In the genomic region with DNA sequence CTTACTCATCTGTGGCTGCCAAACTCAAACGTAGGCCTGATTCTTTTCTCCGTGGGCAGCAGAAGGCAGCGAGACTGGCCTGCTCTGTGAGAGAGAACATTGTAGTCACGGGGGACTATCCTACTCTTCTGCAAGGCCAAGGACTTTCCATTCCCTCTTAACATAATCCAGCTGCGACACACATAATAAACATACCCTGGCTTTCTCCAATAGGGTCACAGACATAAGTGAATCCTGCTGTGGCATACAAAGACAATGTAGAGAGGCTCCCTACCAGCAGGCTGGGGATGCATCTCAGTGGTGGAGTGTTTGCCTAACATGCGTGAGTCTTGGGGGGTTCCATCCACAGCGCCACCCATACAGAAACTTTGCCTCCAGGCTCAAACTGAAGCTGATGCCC, we compare ENCODE assay signal across 28 mouse cellular contexts. TPM values are rescaled to one million over a fixed set of nuclear protein-coding genes. Genes with fewer than 3 reads are reported as not detected.
DNase-seq lines count a peak whose midpoint lies in the region; ATAC-seq and TF ChIP-seq lines count a peak whose summit lies in the region.
"Had no signal": no experiment of that assay in that cellular context is flagged by ENCODE, and none has a peak within 500 bp of the region (broad histone marks: within the 10 kb centered on the region; RNA-seq: fewer than 3 reads in every experiment).

No protein-coding gene starts in this region.

- H3K27ac ChIP-seq in heart, adult 2 months, result no peak overlapping the region
- peak overlapping the region; percentile 68 for H3K27ac ChIP-seq in embryonic facial prominence, embryonic 14.5 days (replicated peaks; ENCODE audit: low read depth, low read length)
- peak overlapping the region; percentile 82 for H3K27ac ChIP-seq in embryonic facial prominence, embryonic 15.5 days (replicated peaks)
- H3K27ac ChIP-seq: embryonic facial prominence, embryonic 12.5 days; heart, embryonic 15.5 days; hindbrain, embryonic 10.5 days; hindbrain, embryonic 13.5 days had no signal

- no peak overlapping the region for H3K9ac ChIP-seq in heart, adult 2 months (ENCODE audit: low read depth, low read length)
- no peak overlapping the region for H3K9ac ChIP-seq in embryonic facial prominence, embryonic 14.5 days (ENCODE audit: low read depth, low read length)
- H3K9ac ChIP-seq in embryonic facial prominence, embryonic 15.5 days, result no peak overlapping the region
- H3K9ac ChIP-seq: embryonic facial prominence, embryonic 12.5 days; forebrain, postnatal 0 days; heart, embryonic 12.5 days; heart, embryonic 15.5 days; hindbrain, embryonic 13.5 days had no signal

- H3K4me1 ChIP-seq in heart, adult 2 months (ENCODE audit: control insufficient read depth, insufficient read depth, low read length), result peaks cover 1% of the 10 kb centered on the region; the same call in 1 of the 2 replicates
- H3K4me1 ChIP-seq in embryonic facial prominence, embryonic 14.5 days (ENCODE audit: control insufficient read depth, insufficient read depth, low read length), result no peaks in the 10 kb centered on the region
- H3K4me1 ChIP-seq in embryonic facial prominence, embryonic 15.5 days, result no peaks in the 10 kb centered on the region
- H3K4me1 ChIP-seq: heart, embryonic 12.5 days; heart, embryonic 15.5 days; hindbrain, embryonic 13.5 days had no signal

- no peak for TF ChIP-seq CTCF in heart, adult 2 months (IDR thresholded peaks at IDR 0.05)

- no peaks in the 10 kb centered on the region for H3K27me3 ChIP-seq in heart, adult 2 months (ENCODE audit: control insufficient read depth, insufficient read depth, low read length)
- H3K27me3 ChIP-seq in embryonic facial prominence, embryonic 14.5 days (replicated peaks; ENCODE audit: control insufficient read depth, insufficient read depth, low read length), result no peaks in the 10 kb centered on the region
- H3K27me3 ChIP-seq in embryonic facial prominence, embryonic 15.5 days, result no peaks in the 10 kb centered on the region
- H3K27me3 ChIP-seq: embryonic facial prominence, embryonic 12.5 days; heart, embryonic 12.5 days; heart, embryonic 15.5 days; hindbrain, embryonic 13.5 days had no signal

- H3K9me3 ChIP-seq in embryonic facial prominence, embryonic 14.5 days (ENCODE audit: control insufficient read depth, low read length), result no peaks in the 10 kb centered on the region
- H3K9me3 ChIP-seq in embryonic facial prominence, embryonic 15.5 days (replicated peaks), result no peaks in the 10 kb centered on the region
- H3K9me3 ChIP-seq: embryonic facial prominence, embryonic 12.5 days; heart, embryonic 12.5 days; heart, embryonic 15.5 days; hindbrain, embryonic 10.5 days; hindbrain, embryonic 13.5 days had no signal

- intact Hi-C loops in heart, adult 2 months (cut with DNase I), result no loop called here

- no peak for TF ChIP-seq EP300 in heart, adult 2 months (IDR thresholded peaks at IDR 0.05; ENCODE audit: insufficient read depth, low read depth, low read length)

- TF ChIP-seq POLR2A in heart, adult 2 months (IDR thresholded peaks at IDR 0.05; ENCODE audit: insufficient read depth, low read depth, low read length), result no peak

- 91% methylated on average over 7 of the region's 7 CpGs for WGBS in heart, adult 2 months
- 46% methylated on average over 7 of the region's 7 CpGs for WGBS in embryonic facial prominence, embryonic 14.5 days
- 41% methylated on average over 7 of the region's 7 CpGs for WGBS in embryonic facial prominence, embryonic 15.5 days

- H3K79me2 ChIP-seq in heart, adult 2 months (replicated peaks; ENCODE audit: control insufficient read depth, insufficient read depth, low read length), result no peaks in the 10 kb centered on the region

- no peak overlapping the region for H3K4me2 ChIP-seq in embryonic facial prominence, embryonic 14.5 days (ENCODE audit: low read depth, low read length)
- H3K4me2 ChIP-seq in embryonic facial prominence, embryonic 15.5 days (replicated peaks), result no peak overlapping the region
- H3K4me2 ChIP-seq: embryonic facial prominence, embryonic 12.5 days; heart, embryonic 12.5 days; heart, embryonic 15.5 days; hindbrain, embryonic 13.5 days had no signal

- H3K36me3 ChIP-seq in heart, adult 2 months (ENCODE audit: control insufficient read depth, insufficient read depth, low read length), result no peaks in the 10 kb centered on the region
- H3K36me3 ChIP-seq in embryonic facial prominence, embryonic 14.5 days (ENCODE audit: control insufficient read depth, insufficient read depth, low read length), result no peaks in the 10 kb centered on the region
- H3K36me3 ChIP-seq in embryonic facial prominence, embryonic 15.5 days, result no peaks in the 10 kb centered on the region
- H3K36me3 ChIP-seq: embryonic facial prominence, embryonic 12.5 days; heart, embryonic 12.5 days; heart, embryonic 15.5 days; hindbrain, embryonic 10.5 days; hindbrain, embryonic 13.5 days had no signal

- no peak overlapping the region for H3K4me3 ChIP-seq in heart, adult 2 months
- no peak overlapping the region for H3K4me3 ChIP-seq in embryonic facial prominence, embryonic 14.5 days (ENCODE audit: low read depth, low read length)
- no peak overlapping the region for H3K4me3 ChIP-seq in embryonic facial prominence, embryonic 15.5 days (replicated peaks)
- H3K4me3 ChIP-seq: embryonic facial prominence, embryonic 12.5 days; heart, embryonic 12.5 days; heart, embryonic 15.5 days; hindbrain, embryonic 10.5 days; hindbrain, embryonic 13.5 days had no signal

- ATAC-seq in embryonic facial prominence, embryonic 14.5 days (ENCODE audit: low read depth), result no peak
- peak; percentile 60 for ATAC-seq in embryonic facial prominence, embryonic 15.5 days (ENCODE audit: insufficient number of reproducible peaks, low FRiP score, low TSS enrichment, low read depth)
- ATAC-seq: activated CD4-positive, CD25-positive, alpha-beta regulatory T cell, adult 4 months; CD4-positive, CD25-positive, alpha-beta regulatory T cell, adult 4 months; forebrain, embryonic 14.5 days; forebrain, postnatal 0 days; hindbrain, embryonic 16.5 days; inflammation-experienced regulatory T-cells, adult 6 months had no signal

- peak; percentile 85 for DNase-seq in heart, adult 11 months
- no peak for DNase-seq in heart, adult 2 months
- DNase-seq in embryonic facial prominence, embryonic 14.5 days (ENCODE audit: low spot score), result peak; percentile 54
- DNase-seq in layer of hippocampus, postnatal 36 days, result no peak
- no peak for DNase-seq in T-cell, adult 2 months (ENCODE audit: low spot score)
- DNase-seq: adrenal gland, postnatal 10 days; adrenal gland, postnatal 36 days; cerebellum, adult 18-20 months; cerebellum, adult 9-10 months; cerebellum, postnatal 14 days; forebrain, postnatal 0 days; gastrocnemius, postnatal 10 days; gastrocnemius, postnatal 36 days; heart, postnatal 10 days; heart, postnatal 36 days; kidney, adult 11 months had no signal

RNA-seq across cellular contexts. Expression of a gene that starts 15.3 kb away (rescaled TPM):
- total RNA-seq in heart, adult 2 months (2021), result 10 to 100 TPM; 51.5 to 51.6 TPM
- 70.0 and 106 TPM in 2 replicates for polyA plus RNA-seq in heart, adult 2 months (2012; rRNA removed)
- polyA plus RNA-seq in embryonic facial prominence, embryonic 14.5 days (2014; fragmentation: Nextera tagmentation; extraction: Ambion mirVana), result 60.5 and 64.6 TPM in 2 replicates
- polyA plus RNA-seq in embryonic facial prominence, embryonic 15.5 days (2015; fragmentation: Nextera tagmentation; extraction: Ambion mirVana), result 68.1 and 71.6 TPM in 2 replicates
- total RNA-seq in layer of hippocampus, postnatal 36 days (2021), result 10 to 100 TPM; 28.5 to 30.7 TPM
- total RNA-seq: granulocyte monocyte progenitor cell, adult 5-6 weeks had no signal

Comparison
In these comparisons a context has a peak if more than half of its experiments do, and no peak if none do; other contexts are left out.
1. DNase-seq: peak in heart, adult 11 months (single experiment) and embryonic facial prominence, embryonic 14.5 days (single experiment); none in heart, adult 2 months (0 of 2), layer of hippocampus, postnatal 36 days (0 of 2) and T-cell, adult 2 months (single experiment).